Mouse (Mus musculus): ENCODE measurements around the gene Pou5f1. TPM values are rescaled to one million over a fixed set of nuclear protein-coding genes. Genes with fewer than 3 reads are reported as not detected.
A peak's percentile ranks its signal among the peaks of the same experiment; 100 is the strongest.

The Pou5f1 gene
- polyA plus RNA-seq, 1 experiment from 2014 or later, result 0.09 TPM

GRCm38 (mm10) chr17:35516652-35517500, 11.1 kb downstream of the Pou5f1 start, which contains the start of the genes Tcf19 and Cchcr1:
Tcf19 (minus strand) TSS chr17:35516824.
Cchcr1 (plus strand) TSS chr17:35517100.
- peak; percentile 100 for DNase-seq (ENCODE audit: low spot score)
- peaks cover 39% of the 10 kb centered on the region for H3K4me1 ChIP-seq
- WGBS, result under 1% methylated on average over 67 of the region's 67 CpGs
- H3K27ac ChIP-seq, result peak within 1 kb of the TSS; percentile 81
- H3K27me3 ChIP-seq (ENCODE audit: insufficient read depth, poor library complexity, severe bottlenecking), result no peaks in the 10 kb centered on the region
- peaks cover 27% of the 10 kb centered on the region for H3K36me3 ChIP-seq
- H3K4me3 ChIP-seq, result peak within 1 kb of the TSS; percentile 73
- H3K9me3 ChIP-seq, result no peaks in the 10 kb centered on the region

DNA sequence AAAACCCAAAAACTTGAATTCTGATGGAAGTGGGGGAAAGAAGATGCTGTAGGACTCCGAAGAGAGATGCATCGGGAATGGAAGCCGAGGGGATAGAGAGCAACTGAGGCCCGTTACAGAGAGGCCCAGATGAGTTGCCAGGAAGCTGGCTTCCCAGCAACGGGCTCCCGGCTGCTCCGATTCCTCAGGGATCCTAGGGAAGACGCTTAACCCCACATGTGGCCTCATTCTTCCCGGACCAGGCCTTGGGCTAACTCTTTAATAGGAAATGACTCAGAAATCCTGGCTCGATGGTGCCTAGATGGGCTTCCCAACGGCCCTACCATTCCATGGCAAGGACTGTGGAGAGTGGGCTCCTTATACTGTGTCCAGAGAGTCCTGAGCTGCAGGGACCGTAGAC, 11.7 kb downstream of the Pou5f1 start:
- peaks cover 39% of the 10 kb centered on the region for H3K4me1 ChIP-seq
- 8% methylated on average over 12 of the region's 12 CpGs for WGBS
- peak overlapping the region; percentile 73 for H3K4me3 ChIP-seq
- peak overlapping the region; percentile 81 for H3K27ac ChIP-seq
- no peaks in the 10 kb centered on the region for H3K27me3 ChIP-seq (ENCODE audit: insufficient read depth, poor library complexity, severe bottlenecking)
- DNase-seq (ENCODE audit: low spot score), result no peak
- H3K9me3 ChIP-seq, result no peaks in the 10 kb centered on the region
- peaks cover 27% of the 10 kb centered on the region for H3K36me3 ChIP-seq

GRCm38 (mm10) chr17:35524354-35524753, 18.5 kb downstream of the Pou5f1 start:
- H3K36me3 ChIP-seq, result peaks cover 71% of the 10 kb centered on the region
- H3K27me3 ChIP-seq (ENCODE audit: insufficient read depth, poor library complexity, severe bottlenecking), result no peaks in the 10 kb centered on the region
- H3K4me3 ChIP-seq, result no peak overlapping the region
- no peaks in the 10 kb centered on the region for H3K9me3 ChIP-seq
- 85% methylated on average over 9 of the region's 9 CpGs for WGBS
- 0 out of 2 replicates have a peak, but pooled peaks cover 4% of the 10 kb centered on the region for H3K4me1 ChIP-seq
- no peak overlapping the region for H3K27ac ChIP-seq
- no peak for DNase-seq (ENCODE audit: low spot score)

- 71% methylated on average over 8 of the region's 8 CpGs for WGBS
- DNase-seq (ENCODE audit: low spot score), result no peak
- no peak overlapping the region for H3K4me3 ChIP-seq
- H3K27me3 ChIP-seq (ENCODE audit: insufficient read depth, poor library complexity, severe bottlenecking), result no peaks in the 10 kb centered on the region; the same call in 1 of the 2 replicates
- H3K27ac ChIP-seq, result no peak overlapping the region
- H3K9me3 ChIP-seq, result no peaks in the 10 kb centered on the region
- H3K36me3 ChIP-seq, result peaks cover 80% of the 10 kb centered on the region
- H3K4me1 ChIP-seq, result no peaks in the 10 kb centered on the region; the same call in 1 of the 2 replicates
These were observed 20.8 kb downstream of the Pou5f1 start for GRCm38 (mm10) chr17:35526644-35527043.

DNA sequence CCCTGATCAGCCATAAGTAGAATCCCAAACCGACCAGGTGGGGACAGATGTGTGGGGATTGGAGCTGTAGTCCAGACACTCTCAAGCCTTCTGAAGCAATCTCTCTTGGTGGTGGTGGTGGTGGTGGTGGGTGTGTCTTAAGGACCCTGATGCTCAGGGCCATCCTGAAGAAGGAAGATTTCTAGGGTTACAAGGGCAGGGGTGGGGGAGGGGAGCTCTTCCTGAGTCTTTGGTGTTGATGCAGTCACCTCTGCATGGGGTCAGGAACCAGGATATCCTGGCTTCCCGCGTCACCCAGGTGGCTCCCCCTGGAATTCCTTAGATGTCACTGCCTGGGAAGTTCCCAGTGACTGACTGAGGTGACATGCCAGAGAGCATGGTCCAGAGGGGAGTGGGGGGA, 26.5 kb downstream of the Pou5f1 start:
- Histone ChIP-seq H3K9me3 (no peaks in the 10 kb centered on the region), H3K4me1 (peaks cover 12% of the 10 kb centered on the region), H3K4me3 (no peak overlapping the region), H3K27ac (no peak overlapping the region), H3K27me3 (ENCODE audit: insufficient read depth, poor library complexity, severe bottlenecking) (peaks cover 15% of the 10 kb centered on the region), H3K36me3 (peaks cover 35% of the 10 kb centered on the region)
- 7% methylated on average over 3 of the region's 3 CpGs for WGBS
- no peak for DNase-seq (ENCODE audit: low spot score)

GRCm38 (mm10) chr17:35532901-35533300, 27.1 kb downstream of the Pou5f1 start, which contains the start of gene Psors1c2:
Psors1c2 (plus strand) TSS chr17:35533201.
- H3K27me3 ChIP-seq (ENCODE audit: insufficient read depth, poor library complexity, severe bottlenecking), result peaks cover 15% of the 10 kb centered on the region
- no peak for DNase-seq (ENCODE audit: low spot score)
- H3K27ac ChIP-seq, result no peak within 1 kb of the TSS
- no peak within 1 kb of the TSS for H3K4me3 ChIP-seq
- H3K9me3 ChIP-seq, result no peaks in the 10 kb centered on the region
- 24% methylated on average over 7 of the region's 7 CpGs for WGBS
- peaks cover 12% of the 10 kb centered on the region for H3K4me1 ChIP-seq
- peaks cover 30% of the 10 kb centered on the region for H3K36me3 ChIP-seq

GRCm38 (mm10) chr17:35534343-35534742, 28.5 kb downstream of the Pou5f1 start:
- H3K9me3 ChIP-seq, result no peaks in the 10 kb centered on the region
- no peak overlapping the region for H3K4me3 ChIP-seq
- 9% methylated on average over 6 of the region's 6 CpGs for WGBS
- peaks cover 12% of the 10 kb centered on the region for H3K4me1 ChIP-seq
- no peak for DNase-seq (ENCODE audit: low spot score)
- H3K27me3 ChIP-seq (ENCODE audit: insufficient read depth, poor library complexity, severe bottlenecking), result peaks cover 17% of the 10 kb centered on the region
- no peak overlapping the region for H3K27ac ChIP-seq
- peaks cover 17% of the 10 kb centered on the region for H3K36me3 ChIP-seq

DNA sequence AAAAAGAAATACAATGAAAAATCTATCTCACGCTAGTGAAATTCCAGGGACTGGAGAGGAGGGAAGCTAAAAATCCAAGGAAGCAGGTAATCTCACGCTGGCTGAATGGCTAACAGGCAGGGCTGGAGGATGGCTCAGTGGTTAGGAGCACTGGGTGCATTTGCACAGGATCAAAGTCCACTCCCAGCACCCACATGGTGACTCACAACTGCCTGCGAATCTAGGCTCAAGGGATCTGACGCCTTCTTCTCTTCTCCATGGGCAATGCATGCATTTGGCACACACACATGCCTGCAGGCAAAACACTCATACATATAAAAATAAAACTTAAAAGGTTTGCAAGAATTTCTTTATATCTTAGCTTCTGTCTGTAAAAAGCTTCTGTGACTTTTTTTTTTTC, 31.6 kb downstream of the Pou5f1 start:
- no peak for DNase-seq (ENCODE audit: low spot score)
- Histone ChIP-seq H3K4me1 (peaks cover 8% of the 10 kb centered on the region), H3K27ac (no peak overlapping the region), H3K4me3 (no peak overlapping the region), H3K27me3 (ENCODE audit: insufficient read depth, poor library complexity, severe bottlenecking) (peaks cover 22% of the 10 kb centered on the region; the same call in 1 of the 2 replicates), H3K9me3 (no peaks in the 10 kb centered on the region), H3K36me3 (no peaks in the 10 kb centered on the region)
- WGBS, result 81% methylated on average over 4 of the region's 4 CpGs

GRCm38 (mm10) chr17:35538476-35538875, 32.7 kb downstream of the Pou5f1 start:
- H3K4me3 ChIP-seq, result no peak overlapping the region
- H3K4me1 ChIP-seq, result 0 out of 2 replicates have a peak, but pooled peaks cover 4% of the 10 kb centered on the region
- DNase-seq (ENCODE audit: low spot score), result no peak
- H3K27ac ChIP-seq, result no peak overlapping the region
- H3K27me3 ChIP-seq (ENCODE audit: insufficient read depth, poor library complexity, severe bottlenecking), result peaks cover 14% of the 10 kb centered on the region; the same call in 1 of the 2 replicates
- H3K9me3 ChIP-seq, result no peaks in the 10 kb centered on the region
- WGBS, result 78% methylated on average over 1 of the region's 1 CpGs
- no peaks in the 10 kb centered on the region for H3K36me3 ChIP-seq

DNA sequence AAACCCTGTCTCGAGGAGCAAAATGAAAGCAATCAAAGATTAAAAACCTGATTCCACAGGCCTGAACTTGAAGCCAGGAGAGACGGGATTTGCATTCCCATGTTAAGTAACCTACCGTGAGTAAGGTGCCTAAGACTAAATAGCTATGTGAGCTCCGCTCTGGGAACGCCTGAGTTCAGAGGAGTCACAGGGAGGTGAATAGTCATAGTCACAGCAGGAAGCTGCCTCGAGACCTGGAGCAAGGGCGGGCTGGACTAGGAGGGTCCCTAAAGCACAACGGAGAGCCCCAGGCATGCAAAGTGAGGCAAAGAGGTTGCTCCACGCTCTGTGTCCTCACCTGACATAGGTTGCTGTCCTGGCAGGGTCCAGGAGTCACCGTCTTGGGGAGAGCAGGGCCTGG, 33.7 kb downstream of the Pou5f1 start:
- Histone ChIP-seq H3K4me1 (0 out of 2 replicates have a peak, but pooled peaks cover 7% of the 10 kb centered on the region), H3K27ac (no peak overlapping the region), H3K27me3 (ENCODE audit: insufficient read depth, poor library complexity, severe bottlenecking) (0 out of 2 replicates have a peak, but pooled peaks cover 7% of the 10 kb centered on the region), H3K4me3 (no peak overlapping the region), H3K36me3 (no peaks in the 10 kb centered on the region), H3K9me3 (no peaks in the 10 kb centered on the region)
- no peak for DNase-seq (ENCODE audit: low spot score)
- WGBS, result 49% methylated on average over 10 of the region's 10 CpGs

- Histone ChIP-seq H3K9me3 (no peaks in the 10 kb centered on the region), H3K27me3 (ENCODE audit: insufficient read depth, poor library complexity, severe bottlenecking) (0 out of 2 replicates have a peak, but pooled peaks cover 7% of the 10 kb centered on the region), H3K4me3 (no peak overlapping the region), H3K4me1 (peaks cover 14% of the 10 kb centered on the region; the same call in 1 of the 2 replicates), H3K27ac (no peak overlapping the region), H3K36me3 (no peaks in the 10 kb centered on the region)
- DNase-seq (ENCODE audit: low spot score), result no peak
- WGBS, result 75% methylated on average over 15 of the region's 15 CpGs
These were observed 37.1 kb downstream of the Pou5f1 start for GRCm38 (mm10) chr17:35542761-35543411.

GRCm38 (mm10) chr17:35543412-35543861, 37.6 kb downstream of the Pou5f1 start:
- Histone ChIP-seq H3K4me1 (peaks cover 17% of the 10 kb centered on the region), H3K27me3 (ENCODE audit: insufficient read depth, poor library complexity, severe bottlenecking) (0 out of 2 replicates have a peak, but pooled peaks cover 7% of the 10 kb centered on the region), H3K9me3 (no peaks in the 10 kb centered on the region), H3K4me3 (no peak overlapping the region), H3K36me3 (no peaks in the 10 kb centered on the region), H3K27ac (no peak overlapping the region)
- DNase-seq (ENCODE audit: low spot score), result no peak
- WGBS, result 51% methylated on average over 14 of the region's 14 CpGs

DNA sequence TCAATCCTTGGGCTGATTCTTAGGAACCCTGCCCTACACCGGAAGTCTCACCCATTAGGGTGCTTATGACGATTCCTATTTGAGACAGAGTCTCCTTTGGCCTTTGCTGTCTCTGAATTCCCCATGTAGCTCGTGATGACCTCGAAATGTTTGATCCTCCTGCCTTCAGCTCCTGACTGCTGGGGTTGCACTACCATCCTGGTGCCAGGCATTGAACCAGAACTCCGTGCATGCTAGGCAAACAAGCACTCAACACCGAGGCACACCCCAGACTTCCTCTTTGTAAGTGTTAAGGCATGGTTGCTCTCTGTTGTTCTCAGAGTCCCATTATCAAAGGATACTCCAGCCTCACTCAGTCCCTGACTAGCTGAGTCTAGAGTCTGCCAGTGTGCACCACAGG, 38.2 kb downstream of the Pou5f1 start:
- no peak for DNase-seq (ENCODE audit: low spot score)
- Histone ChIP-seq H3K27ac (no peak overlapping the region), H3K4me1 (peaks cover 23% of the 10 kb centered on the region), H3K36me3 (no peaks in the 10 kb centered on the region), H3K27me3 (ENCODE audit: insufficient read depth, poor library complexity, severe bottlenecking) (0 out of 2 replicates have a peak, but pooled peaks cover 7% of the 10 kb centered on the region), H3K4me3 (no peak overlapping the region), H3K9me3 (no peaks in the 10 kb centered on the region)
- WGBS, result 73% methylated on average over 6 of the region's 6 CpGs
